Mouse (Mus musculus): ENCODE measurements around the gene Bcar1.

- TF ChIP-seq TAL1 (IDR thresholded peaks at IDR 0.05; ENCODE audit: low read length) (no peak), GATA1 (IDR thresholded peaks at IDR 0.05; ENCODE audit: low read length) (no peak)
These were observed 25.7 kb downstream of the Bcar1 start for GRCm38 (mm10) chr8:111717866-111718265.

All from erythroblast, embryonic 14.5 days (primary cell).